Mouse (Mus musculus) thymus, adult 2 months (tissue): ENCODE measurements around the gene Tmem266. TPM values are rescaled to one million over a fixed set of nuclear protein-coding genes. Genes with fewer than 3 reads are reported as not detected.

Experiments
- DNase-seq: peaks from one replicate; pipeline ENCODE4 v3.0.0; 2021
- H3K27ac ChIP-seq: fragments of 200-500 bp; 2 replicates; pipeline ENCODE4 v1.5.1; 2012; ENCODE audit warnings: low read length, control low read depth; ENCODE audit not compliant: control insufficient read depth, insufficient read depth
- H3K27me3 ChIP-seq: fragments of 200-500 bp; 2 replicates; pipeline ENCODE4 v1.6.1; 2012; ENCODE audit warnings: mild to moderate bottlenecking, low read length, moderate library complexity, mixed read lengths; ENCODE audit not compliant: control insufficient read depth, insufficient read depth
- H3K36me3 ChIP-seq: fragments of 200-500 bp; 2 replicates; pipeline ENCODE4 v1.6.1; 2012; ENCODE audit warnings: mild to moderate bottlenecking, low read length, moderate library complexity; ENCODE audit not compliant: control insufficient read depth, insufficient read depth
- H3K4me1 ChIP-seq: fragments of 200-500 bp; replicated peaks from 2 replicates; pipeline ENCODE4 v1.6.1; 2012; ENCODE audit warnings: low read length; ENCODE audit not compliant: control insufficient read depth, insufficient read depth
- H3K4me3 ChIP-seq: fragments of 200-500 bp; 2 replicates; pipeline ENCODE4 v1.5.1; 2012; ENCODE audit warnings: mild to moderate bottlenecking, low read length, control low read depth, moderate library complexity; ENCODE audit not compliant: control insufficient read depth, insufficient read depth
- CTCF ChIP-seq: fragments of 200-500 bp; IDR thresholded peaks from 2 replicates; pipeline ENCODE4 v1.5.1; 2012; ENCODE audit warnings: mild to moderate bottlenecking, control low read depth, low read length, moderate library complexity, borderline replicate concordance; ENCODE audit not compliant: control insufficient read depth, poor library complexity, insufficient read depth; ENCODE audit errors: extremely low read depth
- POLR2A ChIP-seq: fragments of 200-500 bp; IDR thresholded peaks from 2 replicates; pipeline ENCODE4 v1.6.1; 2012; ENCODE audit warnings: mild to moderate bottlenecking, low read length, control low read depth, moderate library complexity; ENCODE audit not compliant: control insufficient read depth, poor library complexity, insufficient read depth; ENCODE audit errors: extremely low read depth
- WGBS: fragments of 180-500 bp; shearing (Covaris S2); methylation state at CpG from one replicate; pipeline ENCODE4 v1.1.7; 2018; 5-methylcytosine and 5-hydroxymethylcytosine counted together
- polyA plus RNA-seq: library from polyadenylated mRNA; depleted of rRNA; stranded (reverse); fragments of >200 nt; gene quantifications from 2 replicates; pipeline ENCODE4 v1.2.3, GENCODE M21; 2012

The Tmem266 gene
- polyA plus RNA-seq, 1 experiment: 1.00 TPM

- TF ChIP-seq POLR2A: no peak
- TF ChIP-seq CTCF: no peak
These were observed 28.0 kb downstream of the Tmem266 start for GRCm38 (mm10) chr9:55354686-55355085.

GRCm38 (mm10) chr9:55355270-55355834 lies 28.6 kb downstream of the Tmem266 start:
- no peak for TF ChIP-seq CTCF
- TF ChIP-seq POLR2A: no peak
- no peaks in the 10 kb centered on the region for H3K36me3 ChIP-seq

More at GRCm38 (mm10) chr9:55354686-55355085, 28.0 kb downstream of the Tmem266 start:
- Histone ChIP-seq H3K4me3 (no peak overlapping the region), H3K4me1 (no peaks in the 10 kb centered on the region), H3K27ac (no peak overlapping the region), H3K27me3 (no peaks in the 10 kb centered on the region), H3K36me3 (no peaks in the 10 kb centered on the region)
- DNase-seq: no peak
- WGBS: 74% methylated on average over 3 of the region's 3 CpGs

GRCm38 (mm10) chr9:55357164-55357563 lies 30.5 kb downstream of the Tmem266 start:
- Histone ChIP-seq H3K27ac (no peak overlapping the region), H3K36me3 (no peaks in the 10 kb centered on the region), H3K4me1 (no peaks in the 10 kb centered on the region), H3K27me3 (no peaks in the 10 kb centered on the region), H3K4me3 (no peak overlapping the region)
- TF ChIP-seq CTCF: no peak
- TF ChIP-seq POLR2A: no peak
- no peak for DNase-seq
- WGBS: 97% methylated on average over 1 of the region's 1 CpGs

More at GRCm38 (mm10) chr9:55355270-55355834, 28.6 kb downstream of the Tmem266 start:
- H3K27me3 ChIP-seq: no peaks in the 10 kb centered on the region
- H3K4me1 ChIP-seq: no peaks in the 10 kb centered on the region
- no peak overlapping the region for H3K4me3 ChIP-seq
- 89% methylated on average over 8 of the region's 8 CpGs for WGBS
- H3K27ac ChIP-seq: no peak overlapping the region
- no peak for DNase-seq

- Histone ChIP-seq H3K27me3 (no peaks in the 10 kb centered on the region), H3K4me1 (no peaks in the 10 kb centered on the region), H3K4me3 (no peak overlapping the region), H3K36me3 (no peaks in the 10 kb centered on the region), H3K27ac (no peak overlapping the region)
- WGBS: 89% methylated on average over 3 of the region's 3 CpGs
- TF ChIP-seq POLR2A (no peak), CTCF (no peak)
- no peak for DNase-seq
These were observed 33.7 kb downstream of the Tmem266 start for GRCm38 (mm10) chr9:55360372-55360771.

GRCm38 (mm10) chr9:55360861-55361260 lies 34.1 kb downstream of the Tmem266 start:
- DNase-seq: no peak
- TF ChIP-seq POLR2A: no peak
- TF ChIP-seq CTCF: no peak
- Histone ChIP-seq H3K27ac (no peak overlapping the region), H3K4me3 (no peak overlapping the region), H3K36me3 (no peaks in the 10 kb centered on the region), H3K27me3 (no peaks in the 10 kb centered on the region), H3K4me1 (no peaks in the 10 kb centered on the region)
- WGBS: 75% methylated on average over 7 of the region's 7 CpGs

GRCm38 (mm10) chr9:55361969-55362368 lies 35.3 kb downstream of the Tmem266 start:
- H3K4me1 ChIP-seq: no peaks in the 10 kb centered on the region
- H3K4me3 ChIP-seq: no peak overlapping the region
- no peak for TF ChIP-seq POLR2A
- no peak for TF ChIP-seq CTCF
- no peak overlapping the region for H3K27ac ChIP-seq
- 79% methylated on average over 5 of the region's 5 CpGs for WGBS
- DNase-seq: no peak
- H3K36me3 ChIP-seq: no peaks in the 10 kb centered on the region
- H3K27me3 ChIP-seq: no peaks in the 10 kb centered on the region

GRCm38 (mm10) chr9:55363707-55364106 lies 37.0 kb downstream of the Tmem266 start:
- H3K27me3 ChIP-seq: no peaks in the 10 kb centered on the region
- no peak for DNase-seq
- H3K4me1 ChIP-seq: no peaks in the 10 kb centered on the region
- no peak overlapping the region for H3K27ac ChIP-seq
- no peak overlapping the region for H3K4me3 ChIP-seq
- no peak for TF ChIP-seq CTCF
- no peak for TF ChIP-seq POLR2A
- no peaks in the 10 kb centered on the region for H3K36me3 ChIP-seq
